Mouse (Mus musculus) urinary bladder, postnatal 36 days (tissue): ENCODE measurements around the gene Rab11fip2.

Experiments used
- DNase-seq, 2 experiments: peaks; one replicate each; pipeline ENCODE4 v3.0.0; 2022; ENCODE audit warnings: low spot score in 2 of 2, mixed read lengths in 1 of 2

Rab11fip2 gene

GRCm38 (mm10) chr19:59860799-59861198 lies 82.7 kb downstream of the Rab11fip2 start:
- DNase-seq: no peak

- DNase-seq: no peak
These were observed 90.4 kb downstream of the Rab11fip2 start for GRCm38 (mm10) chr19:59853061-59853460.
